ENCODE assay signal across 20 mouse cellular contexts in genomic region chr1:134777201-134777885, GRCm38 (mm10).
DNase-seq lines count a peak whose midpoint lies in the region; ATAC-seq lines count a peak whose summit lies in the region.
"Had no signal": no experiment of that assay in that cellular context is flagged by ENCODE, and none has a peak within 500 bp of the region (broad histone marks: within the 10 kb centered on the region; RNA-seq: fewer than 3 reads in every experiment).

No protein-coding gene starts in this region.

- H3K36me3 ChIP-seq in heart, embryonic 14.5 days (ENCODE audit: control insufficient read depth, insufficient read depth, low read length) = peaks cover 60% of the 10 kb centered on the region
- H3K36me3 ChIP-seq in lung, embryonic 15.5 days = peaks cover 3% of the 10 kb centered on the region; the same call in 1 of the 2 replicates
- H3K36me3 ChIP-seq in stomach, embryonic 16.5 days (ENCODE audit: control insufficient read depth, insufficient read depth, low read length) = 0 out of 2 replicates have a peak, but pooled peaks cover 4% of the 10 kb centered on the region
- H3K36me3 ChIP-seq: hindbrain, embryonic 10.5 days had no signal

- H3K9me3 ChIP-seq in heart, embryonic 14.5 days (ENCODE audit: control insufficient read depth, low read length) = no peaks in the 10 kb centered on the region
- H3K9me3 ChIP-seq in lung, embryonic 15.5 days = no peaks in the 10 kb centered on the region
- H3K9me3 ChIP-seq in stomach, embryonic 16.5 days (replicated peaks; ENCODE audit: control insufficient read depth, low read length) = no peaks in the 10 kb centered on the region
- H3K9me3 ChIP-seq: forebrain, embryonic 12.5 days; hindbrain, embryonic 10.5 days; liver, embryonic 15.5 days; midbrain, embryonic 13.5 days; neural tube, embryonic 12.5 days had no signal

- peak overlapping the region; percentile 80 to 81 for H3K27ac ChIP-seq in heart, embryonic 14.5 days (replicated peaks in 1 of 2; ENCODE audit: control insufficient read depth in 1 of 2, insufficient read depth in 1 of 2, low read depth in 2 of 2, low read length in 2 of 2)
- H3K27ac ChIP-seq in lung, embryonic 15.5 days = 0 out of 2 replicates have a peak overlapping the region, but pooled peaks have one; percentile 39
- peak overlapping the region; percentile 7; the same call in 1 of the 2 replicates for H3K27ac ChIP-seq in stomach, embryonic 16.5 days (ENCODE audit: low read length)
- H3K27ac ChIP-seq: forebrain, embryonic 12.5 days; hindbrain, embryonic 10.5 days; hindbrain, postnatal 0 days; liver, embryonic 15.5 days; neural tube, embryonic 12.5 days had no signal

- H3K4me3 ChIP-seq in heart, embryonic 14.5 days (ENCODE audit: control insufficient read depth in 1 of 2, insufficient read depth in 1 of 2, low read depth in 1 of 2, low read length in 2 of 2) = no peak overlapping the region
- H3K4me3 ChIP-seq in lung, embryonic 15.5 days = no peak overlapping the region
- no peak overlapping the region for H3K4me3 ChIP-seq in stomach, embryonic 16.5 days (replicated peaks; ENCODE audit: low read length)
- H3K4me3 ChIP-seq: forebrain, embryonic 12.5 days; hindbrain, embryonic 10.5 days; liver, embryonic 15.5 days; midbrain, embryonic 13.5 days; neural tube, embryonic 12.5 days had no signal

- H3K4me2 ChIP-seq in heart, embryonic 14.5 days (ENCODE audit: low read length) = no peak overlapping the region
- no peak overlapping the region for H3K4me2 ChIP-seq in lung, embryonic 15.5 days
- H3K4me2 ChIP-seq in stomach, embryonic 16.5 days (ENCODE audit: low read depth, low read length) = no peak overlapping the region
- H3K4me2 ChIP-seq: forebrain, embryonic 12.5 days; midbrain, embryonic 13.5 days; neural tube, embryonic 12.5 days had no signal

- H3K4me1 ChIP-seq in heart, embryonic 14.5 days (ENCODE audit: control insufficient read depth in 2 of 2, insufficient read depth in 2 of 2, low read length in 2 of 2) = peaks cover 20 to 30% of the 10 kb centered on the region in 2 experiments
- H3K4me1 ChIP-seq in lung, embryonic 15.5 days = peaks cover 41% of the 10 kb centered on the region
- H3K4me1 ChIP-seq in stomach, embryonic 16.5 days (ENCODE audit: control insufficient read depth, insufficient read depth, low read length) = peaks cover 31% of the 10 kb centered on the region

- H3K9ac ChIP-seq in heart, embryonic 14.5 days (ENCODE audit: low read length) = peak overlapping the region; percentile 51; the same call in 1 of the 2 replicates
- no peak overlapping the region for H3K9ac ChIP-seq in lung, embryonic 15.5 days
- no peak overlapping the region for H3K9ac ChIP-seq in stomach, embryonic 16.5 days (ENCODE audit: low read length)
- H3K9ac ChIP-seq: forebrain, embryonic 12.5 days; liver, embryonic 15.5 days; midbrain, embryonic 13.5 days; neural tube, embryonic 12.5 days had no signal

- 80% methylated on average over 11 of the region's 12 CpGs for WGBS in heart, embryonic 14.5 days
- 70% methylated on average over 12 of the region's 12 CpGs for WGBS in lung, embryonic 15.5 days
- WGBS in stomach, embryonic 16.5 days = 69% methylated on average over 12 of the region's 12 CpGs

- no peaks in the 10 kb centered on the region for H3K27me3 ChIP-seq in heart, embryonic 14.5 days (ENCODE audit: control insufficient read depth, insufficient read depth, low read length)
- no peaks in the 10 kb centered on the region for H3K27me3 ChIP-seq in lung, embryonic 15.5 days
- H3K27me3 ChIP-seq in stomach, embryonic 16.5 days (ENCODE audit: control insufficient read depth, insufficient read depth, low read length) = no peaks in the 10 kb centered on the region
- H3K27me3 ChIP-seq: forebrain, embryonic 12.5 days; liver, embryonic 15.5 days; midbrain, embryonic 13.5 days; neural tube, embryonic 12.5 days; Patski had no signal

- DNase-seq in adrenal gland, postnatal 14 days = peak; percentile 39
- DNase-seq in adrenal gland, postnatal 25 days = no peak
- DNase-seq in heart, adult 18-20 months = no peak
- DNase-seq in lung, postnatal 4 days = no peak
- no peak for DNase-seq in cerebellum, adult 9-11 months
- DNase-seq: gastrocnemius, postnatal 10 days; kidney, adult 9 months; lung, postnatal 10 days; right cerebral cortex, postnatal 4 days had no signal

- ATAC-seq in heart, embryonic 14.5 days (ENCODE audit: insufficient number of reproducible peaks, insufficient read depth, low FRiP score, low read depth) = no peak
- no peak for ATAC-seq in lung, embryonic 15.5 days (ENCODE audit: borderline replicate concordance, extremely low read depth, low FRiP score, low TSS enrichment)
- no peak for ATAC-seq in stomach, embryonic 16.5 days (ENCODE audit: insufficient read depth, low FRiP score)
- ATAC-seq: CD4-positive, CD25-positive, alpha-beta regulatory T cell, adult 4 months; hindbrain, postnatal 0 days; midbrain, embryonic 13.5 days; Patski had no signal

Comparison
In these comparisons a context has a peak if more than half of its experiments do, and no peak if none do; other contexts are left out.
1. H3K27ac ChIP-seq: peak in every context shown above with its lines; median percentile 80 in heart, embryonic 14.5 days; 39 in lung, embryonic 15.5 days; 7 in stomach, embryonic 16.5 days.